Mouse (Mus musculus): Measurements from ENCODE around the gene Vdr. TPM values are rescaled to one million over a fixed set of nuclear protein-coding genes. Genes with fewer than 3 reads are reported as not detected.
A peak's percentile ranks its signal among the peaks of the same experiment; 100 is the strongest.

Vdr gene
- total and polyA plus RNA-seq, 2 experiments from 2014 or later = 0.12 to 0.27 TPM

GRCm38 (mm10) chr15:97824042-97824441, 86.4 kb downstream of the Vdr start:
- DNase-seq (ENCODE audit: low spot score) = no peak
- Histone ChIP-seq H3K36me3 (ENCODE audit: insufficient read depth, low read length) (no peaks in the 10 kb centered on the region), H3K4me3 (ENCODE audit: low read depth, low read length) (no peak overlapping the region), H3K27ac (ENCODE audit: low read depth, low read length) (no peak overlapping the region), H3K4me1 (ENCODE audit: insufficient read depth, low read length) (peaks cover 22% of the 10 kb centered on the region), H3K9ac (replicated peaks; ENCODE audit: low read length, poor library complexity, severe bottlenecking) (0 out of 2 replicates have a peak overlapping the region, but pooled peaks have one; percentile 8), H3K9me3 (ENCODE audit: low read length) (no peaks in the 10 kb centered on the region), H3K27me3 (ENCODE audit: insufficient read depth, low read length) (no peaks in the 10 kb centered on the region), H3K4me2 (ENCODE audit: low read depth, low read length, poor library complexity, severe bottlenecking) (no peak overlapping the region)
- 78% methylated on average over 6 of the region's 6 CpGs for WGBS
- ATAC-seq (ENCODE audit: low FRiP score) = no peak
- TF ChIP-seq CTCF (IDR thresholded peaks at IDR 0.05) = no peak

GRCm38 (mm10) chr15:97823479-97823878, 87.0 kb downstream of the Vdr start:
- Histone ChIP-seq H3K9me3 (ENCODE audit: low read length) (no peaks in the 10 kb centered on the region), H3K9ac (replicated peaks; ENCODE audit: low read length, poor library complexity, severe bottlenecking) (no peak overlapping the region), H3K4me3 (ENCODE audit: low read depth, low read length) (no peak overlapping the region), H3K4me2 (ENCODE audit: low read depth, low read length, poor library complexity, severe bottlenecking) (no peak overlapping the region), H3K27ac (ENCODE audit: low read depth, low read length) (no peak overlapping the region), H3K27me3 (ENCODE audit: insufficient read depth, low read length) (no peaks in the 10 kb centered on the region), H3K4me1 (ENCODE audit: insufficient read depth, low read length) (peaks cover 18% of the 10 kb centered on the region), H3K36me3 (ENCODE audit: insufficient read depth, low read length) (no peaks in the 10 kb centered on the region)
- ATAC-seq (ENCODE audit: low FRiP score) (no peak), DNase-seq (ENCODE audit: low spot score) (no peak)
- no peak for TF ChIP-seq CTCF (IDR thresholded peaks at IDR 0.05)
- 52% methylated on average over 12 of the region's 12 CpGs for WGBS

- Histone ChIP-seq H3K4me1 (ENCODE audit: insufficient read depth, low read length) (peaks cover 17% of the 10 kb centered on the region), H3K4me2 (ENCODE audit: low read depth, low read length, poor library complexity, severe bottlenecking) (peak overlapping the region; percentile 2; the same call in 1 of the 2 replicates), H3K27me3 (ENCODE audit: insufficient read depth, low read length) (no peaks in the 10 kb centered on the region), H3K27ac (ENCODE audit: low read depth, low read length) (no peak overlapping the region), H3K9ac (replicated peaks; ENCODE audit: low read length, poor library complexity, severe bottlenecking) (no peak overlapping the region), H3K4me3 (ENCODE audit: low read depth, low read length) (no peak overlapping the region), H3K9me3 (ENCODE audit: low read length) (no peaks in the 10 kb centered on the region), H3K36me3 (ENCODE audit: insufficient read depth, low read length) (no peaks in the 10 kb centered on the region)
- TF ChIP-seq CTCF (IDR thresholded peaks at IDR 0.05) = no peak
- DNase-seq (ENCODE audit: low spot score) (no peak), ATAC-seq (ENCODE audit: low FRiP score) (no peak)
- WGBS = 39% methylated on average over 12 of the region's 12 CpGs
These were observed 87.7 kb downstream of the Vdr start for GRCm38 (mm10) chr15:97822545-97823228.

GRCm38 (mm10) chr15:97821983-97822363, 88.5 kb downstream of the Vdr start:
- Histone ChIP-seq H3K9me3 (ENCODE audit: low read length) (no peaks in the 10 kb centered on the region), H3K9ac (replicated peaks; ENCODE audit: low read length, poor library complexity, severe bottlenecking) (no peak overlapping the region), H3K27me3 (ENCODE audit: insufficient read depth, low read length) (no peaks in the 10 kb centered on the region), H3K27ac (ENCODE audit: low read depth, low read length) (no peak overlapping the region), H3K4me1 (ENCODE audit: insufficient read depth, low read length) (peaks cover 17% of the 10 kb centered on the region), H3K4me2 (ENCODE audit: low read depth, low read length, poor library complexity, severe bottlenecking) (no peak overlapping the region), H3K36me3 (ENCODE audit: insufficient read depth, low read length) (no peaks in the 10 kb centered on the region), H3K4me3 (ENCODE audit: low read depth, low read length) (no peak overlapping the region)
- no peak for TF ChIP-seq CTCF (IDR thresholded peaks at IDR 0.05)
- 77% methylated on average over 6 of the region's 6 CpGs for WGBS
- no peak for DNase-seq (ENCODE audit: low spot score)
- ATAC-seq (ENCODE audit: low FRiP score) = no peak

- H3K4me3 ChIP-seq (ENCODE audit: low read depth, low read length) = no peak overlapping the region
- TF ChIP-seq CTCF (IDR thresholded peaks at IDR 0.05) = no peak
- H3K36me3 ChIP-seq (ENCODE audit: insufficient read depth, low read length) = no peaks in the 10 kb centered on the region
- H3K27me3 ChIP-seq (ENCODE audit: insufficient read depth, low read length) = no peaks in the 10 kb centered on the region
- H3K9ac ChIP-seq (replicated peaks; ENCODE audit: low read length, poor library complexity, severe bottlenecking) = no peak overlapping the region
- WGBS = 71% methylated on average over 10 of the region's 10 CpGs
- DNase-seq (ENCODE audit: low spot score) (no peak), ATAC-seq (ENCODE audit: low FRiP score) (no peak)
- H3K4me1 ChIP-seq (ENCODE audit: insufficient read depth, low read length) = peaks cover 17% of the 10 kb centered on the region
- H3K9me3 ChIP-seq (ENCODE audit: low read length) = no peaks in the 10 kb centered on the region
- H3K4me2 ChIP-seq (ENCODE audit: low read depth, low read length, poor library complexity, severe bottlenecking) = no peak overlapping the region
- no peak overlapping the region for H3K27ac ChIP-seq (ENCODE audit: low read depth, low read length)
These were observed 89.0 kb downstream of the Vdr start for GRCm38 (mm10) chr15:97821321-97821982.

GRCm38 (mm10) chr15:97819937-97820336, 90.5 kb downstream of the Vdr start:
- Histone ChIP-seq H3K9me3 (ENCODE audit: low read length) (no peaks in the 10 kb centered on the region), H3K4me1 (ENCODE audit: insufficient read depth, low read length) (peaks cover 7% of the 10 kb centered on the region), H3K27ac (ENCODE audit: low read depth, low read length) (no peak overlapping the region), H3K4me3 (ENCODE audit: low read depth, low read length) (no peak overlapping the region), H3K36me3 (ENCODE audit: insufficient read depth, low read length) (peaks cover 2% of the 10 kb centered on the region; the same call in 1 of the 2 replicates), H3K27me3 (ENCODE audit: insufficient read depth, low read length) (no peaks in the 10 kb centered on the region), H3K9ac (replicated peaks; ENCODE audit: low read length, poor library complexity, severe bottlenecking) (no peak overlapping the region), H3K4me2 (ENCODE audit: low read depth, low read length, poor library complexity, severe bottlenecking) (no peak overlapping the region)
- 84% methylated on average over 9 of the region's 9 CpGs for WGBS
- ATAC-seq (ENCODE audit: low FRiP score) = no peak
- no peak for DNase-seq (ENCODE audit: low spot score)
- no peak for TF ChIP-seq CTCF (IDR thresholded peaks at IDR 0.05)

All from midbrain, postnatal 0 days (tissue).